Mouse (Mus musculus): ENCODE results near the gene Sertad2. TPM values are rescaled to one million over a fixed set of nuclear protein-coding genes. Genes with fewer than 3 reads are reported as not detected.

Gene Sertad2
- total and polyA plus RNA-seq, 3 experiments = 9.2 to 30.8 (median 22.2) TPM

DNA sequence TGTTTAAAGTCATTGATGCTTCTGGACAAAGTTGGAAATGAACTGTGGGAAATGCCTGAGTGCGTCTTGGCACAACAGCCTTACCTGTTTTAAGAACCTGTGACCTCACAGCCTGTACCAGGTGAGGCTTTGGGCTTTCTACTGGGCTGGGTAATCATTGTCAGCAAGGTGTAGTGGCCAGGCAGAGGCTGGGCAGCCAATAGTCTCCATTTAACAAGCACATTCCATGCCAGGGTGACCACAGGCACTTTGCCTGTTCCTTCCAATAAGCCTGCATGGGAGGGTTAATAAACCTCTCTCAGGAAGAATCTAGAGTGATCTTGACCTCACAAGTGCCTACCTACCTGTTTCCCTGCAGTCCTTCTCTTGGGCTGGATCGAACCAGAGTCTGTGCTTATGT, 21.7 kb upstream of the Sertad2 start:
- peaks cover 8% of the 10 kb centered on the region; the same call in 1 of the 2 replicates for H3K27me3 ChIP-seq (ENCODE audit: insufficient read depth, low read length)
- ATAC-seq (ENCODE audit: extremely low read depth, insufficient number of reproducible peaks, low FRiP score, poor library complexity, severe bottlenecking) (no peak), DNase-seq (ENCODE audit: low spot score) (no peak)
- no peak for TF ChIP-seq GATA1 (IDR thresholded peaks at IDR 0.05; ENCODE audit: borderline replicate concordance, low read length)
- no peak for TF ChIP-seq GATA2 (IDR thresholded peaks at IDR 0.05; ENCODE audit: borderline replicate concordance, low read depth, low read length)
- no peak for TF ChIP-seq CTCF (IDR thresholded peaks at IDR 0.05; ENCODE audit: low read depth, low read length)
- TF ChIP-seq TAL1 (conservative IDR thresholded peaks at IDR 0.05; ENCODE audit: low read depth, low read length) = no peak
- TF ChIP-seq POLR2AphosphoS5 (IDR thresholded peaks at IDR 0.05; ENCODE audit: insufficient replicate concordance, low read depth, low read length) = no peak
- no peak overlapping the region for H3K4me3 ChIP-seq (ENCODE audit: low read depth, low read length)
- no peaks in the 10 kb centered on the region for H3K4me1 ChIP-seq (ENCODE audit: insufficient read depth, low read depth, low read length)
- no peaks in the 10 kb centered on the region for H3K9me3 ChIP-seq (replicated peaks)
- H3K36me3 ChIP-seq (replicated peaks) = no peaks in the 10 kb centered on the region

DNA sequence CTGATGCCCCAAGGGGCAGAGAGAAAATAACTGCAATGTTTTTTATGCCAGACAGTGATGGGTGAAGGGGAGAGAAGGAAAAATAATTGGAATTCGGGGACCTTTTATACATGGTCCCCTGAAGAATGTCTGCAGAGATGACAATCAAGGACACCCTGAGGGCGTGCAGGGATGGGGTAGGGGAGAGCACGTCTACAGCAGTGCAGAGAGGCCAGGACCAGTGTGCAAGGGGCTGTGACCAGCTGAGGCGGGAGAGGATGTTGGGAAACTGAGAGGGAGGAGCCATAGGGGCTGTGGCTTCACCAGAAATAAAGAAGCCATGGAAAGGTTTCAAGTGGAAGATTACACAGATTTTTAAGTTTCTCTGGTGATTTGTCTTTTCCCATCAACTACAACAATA, 20.3 kb upstream of the Sertad2 start:
- ATAC-seq (ENCODE audit: extremely low read depth, insufficient number of reproducible peaks, low FRiP score, poor library complexity, severe bottlenecking) = no peak
- no peaks in the 10 kb centered on the region for H3K9me3 ChIP-seq (replicated peaks)
- peaks cover 11% of the 10 kb centered on the region for H3K27me3 ChIP-seq (ENCODE audit: insufficient read depth, low read length)
- TF ChIP-seq GATA2 (IDR thresholded peaks at IDR 0.05; ENCODE audit: borderline replicate concordance, low read depth, low read length) (no peak), GATA1 (IDR thresholded peaks at IDR 0.05; ENCODE audit: borderline replicate concordance, low read length) (no peak), POLR2AphosphoS5 (IDR thresholded peaks at IDR 0.05; ENCODE audit: insufficient replicate concordance, low read depth, low read length) (no peak), CTCF (IDR thresholded peaks at IDR 0.05; ENCODE audit: low read depth, low read length) (no peak)
- DNase-seq (ENCODE audit: low spot score) = no peak
- H3K4me3 ChIP-seq (ENCODE audit: low read depth, low read length) = no peak overlapping the region
- H3K4me1 ChIP-seq (ENCODE audit: insufficient read depth, low read depth, low read length) = no peaks in the 10 kb centered on the region
- H3K36me3 ChIP-seq (replicated peaks) = no peaks in the 10 kb centered on the region

DNA sequence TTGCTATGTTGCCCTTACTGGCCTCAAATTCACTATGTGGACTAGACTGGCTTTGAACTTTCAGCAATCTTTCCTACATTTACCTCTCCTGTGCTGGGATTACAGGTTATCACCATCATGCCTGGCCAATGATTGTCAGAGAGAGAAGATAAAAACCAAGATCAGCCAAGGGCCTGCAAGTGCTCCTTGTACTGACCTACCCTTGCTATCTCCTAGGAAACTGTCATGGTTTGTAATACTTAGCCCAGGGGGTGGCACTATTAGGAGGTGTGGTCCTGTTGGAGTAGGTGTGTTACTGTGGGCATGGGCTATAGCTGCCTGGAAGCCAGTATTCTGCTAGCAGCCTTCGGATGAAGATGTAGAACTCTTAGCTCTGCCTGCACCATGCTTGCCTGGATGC, 18.6 kb upstream of the Sertad2 start:
- H3K9me3 ChIP-seq (replicated peaks) = no peaks in the 10 kb centered on the region
- DNase-seq (ENCODE audit: low spot score) (no peak), ATAC-seq (ENCODE audit: extremely low read depth, insufficient number of reproducible peaks, low FRiP score, poor library complexity, severe bottlenecking) (no peak)
- no peaks in the 10 kb centered on the region for H3K4me1 ChIP-seq (ENCODE audit: insufficient read depth, low read depth, low read length)
- no peak overlapping the region for H3K4me3 ChIP-seq (ENCODE audit: low read depth, low read length)
- no peaks in the 10 kb centered on the region for H3K36me3 ChIP-seq (replicated peaks)
- H3K27me3 ChIP-seq (ENCODE audit: insufficient read depth, low read length) = peaks cover 16% of the 10 kb centered on the region
- no peak for TF ChIP-seq GATA2 (IDR thresholded peaks at IDR 0.05; ENCODE audit: borderline replicate concordance, low read depth, low read length)
- TF ChIP-seq CTCF (IDR thresholded peaks at IDR 0.05; ENCODE audit: low read depth, low read length) = no peak
- no peak for TF ChIP-seq GATA1 (IDR thresholded peaks at IDR 0.05; ENCODE audit: borderline replicate concordance, low read length)
- TF ChIP-seq POLR2AphosphoS5 (IDR thresholded peaks at IDR 0.05; ENCODE audit: insufficient replicate concordance, low read depth, low read length) = no peak
- TF ChIP-seq TAL1 (conservative IDR thresholded peaks at IDR 0.05; ENCODE audit: low read depth, low read length) = no peak

DNA sequence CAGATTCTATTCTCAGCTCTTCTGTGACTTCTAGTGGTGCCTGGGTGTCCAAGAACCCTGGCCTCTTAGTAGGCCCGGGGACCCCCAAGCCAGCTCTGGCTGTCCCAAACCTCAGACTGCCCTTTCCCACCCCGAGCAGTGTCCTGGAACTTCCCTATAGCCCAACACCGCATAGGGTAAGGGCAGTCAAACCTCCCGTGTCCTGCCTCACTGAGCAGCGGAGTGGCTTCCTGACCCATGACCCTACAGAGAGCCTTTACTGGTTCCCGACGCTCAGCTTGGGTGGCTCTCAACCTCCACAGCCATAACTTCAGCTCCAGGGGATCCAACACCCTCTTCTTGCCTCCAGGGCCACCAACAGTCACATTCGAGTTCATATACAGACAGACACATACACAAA, 17.1 kb upstream of the Sertad2 start:
- H3K4me3 ChIP-seq (ENCODE audit: low read depth, low read length) = no peak overlapping the region
- ATAC-seq (ENCODE audit: extremely low read depth, insufficient number of reproducible peaks, low FRiP score, poor library complexity, severe bottlenecking) (no peak), DNase-seq (ENCODE audit: low spot score) (no peak)
- TF ChIP-seq TAL1 (conservative IDR thresholded peaks at IDR 0.05; ENCODE audit: low read depth, low read length) (no peak), GATA2 (IDR thresholded peaks at IDR 0.05; ENCODE audit: borderline replicate concordance, low read depth, low read length) (no peak), POLR2AphosphoS5 (IDR thresholded peaks at IDR 0.05; ENCODE audit: insufficient replicate concordance, low read depth, low read length) (no peak), GATA1 (IDR thresholded peaks at IDR 0.05; ENCODE audit: borderline replicate concordance, low read length) (no peak), CTCF (IDR thresholded peaks at IDR 0.05; ENCODE audit: low read depth, low read length) (no peak)
- no peaks in the 10 kb centered on the region for H3K36me3 ChIP-seq (replicated peaks)
- H3K27me3 ChIP-seq (ENCODE audit: insufficient read depth, low read length) = peaks cover 16% of the 10 kb centered on the region
- no peaks in the 10 kb centered on the region for H3K4me1 ChIP-seq (ENCODE audit: insufficient read depth, low read depth, low read length)
- H3K9me3 ChIP-seq (replicated peaks) = no peaks in the 10 kb centered on the region

DNA sequence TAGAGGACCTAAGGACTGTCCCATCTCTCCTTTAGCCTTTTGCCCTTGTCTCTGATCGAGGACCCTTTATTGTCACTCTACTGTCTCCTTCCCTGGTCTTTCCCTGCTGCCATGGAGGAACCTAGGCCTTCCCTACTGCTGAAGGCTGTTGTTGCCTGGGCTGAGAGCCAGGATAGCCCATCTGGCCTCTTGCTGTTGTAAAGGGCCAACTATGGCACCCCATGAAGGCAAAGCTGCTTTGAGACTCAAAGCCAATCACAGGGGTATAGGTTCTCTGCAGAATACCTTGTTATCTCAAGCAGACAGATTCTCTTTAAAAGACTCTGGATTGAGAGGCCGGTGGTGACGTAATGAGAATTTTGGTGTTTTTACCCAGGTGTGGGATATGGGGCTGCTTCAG, 15.2 kb upstream of the Sertad2 start:
- Histone ChIP-seq H3K27me3 (ENCODE audit: insufficient read depth, low read length) (peaks cover 9% of the 10 kb centered on the region), H3K36me3 (replicated peaks) (no peaks in the 10 kb centered on the region), H3K9me3 (replicated peaks) (no peaks in the 10 kb centered on the region), H3K4me3 (ENCODE audit: low read depth, low read length) (no peak overlapping the region), H3K4me1 (ENCODE audit: insufficient read depth, low read depth, low read length) (peaks cover 12% of the 10 kb centered on the region)
- DNase-seq (ENCODE audit: low spot score) (no peak), ATAC-seq (ENCODE audit: extremely low read depth, insufficient number of reproducible peaks, low FRiP score, poor library complexity, severe bottlenecking) (no peak)
- no peak for TF ChIP-seq TAL1 (conservative IDR thresholded peaks at IDR 0.05; ENCODE audit: low read depth, low read length)

DNA sequence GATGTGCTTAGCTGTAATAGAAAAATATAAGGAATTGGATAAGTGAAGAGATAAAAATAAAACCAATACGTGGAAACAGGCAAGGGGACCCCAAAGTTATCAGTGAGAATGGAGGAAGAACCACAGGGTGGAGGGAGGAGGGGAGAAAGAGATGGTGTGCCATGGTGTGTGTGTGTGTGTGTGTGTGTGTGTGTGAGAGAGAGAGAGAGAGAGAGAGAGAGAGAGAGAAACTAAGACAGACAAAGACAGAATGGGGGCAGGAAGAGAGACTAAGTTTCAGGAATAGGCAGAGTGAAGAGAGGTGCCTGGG, 11.4 kb upstream of the Sertad2 start:
- peaks cover 15% of the 10 kb centered on the region for H3K4me1 ChIP-seq (ENCODE audit: insufficient read depth, low read depth, low read length)
- H3K27me3 ChIP-seq (ENCODE audit: insufficient read depth, low read length) = peaks cover 9% of the 10 kb centered on the region
- no peak for DNase-seq (ENCODE audit: low spot score)
- TF ChIP-seq TAL1 (conservative IDR thresholded peaks at IDR 0.05; ENCODE audit: low read depth, low read length) (no peak), POLR2AphosphoS5 (IDR thresholded peaks at IDR 0.05; ENCODE audit: insufficient replicate concordance, low read depth, low read length) (no peak), GATA1 (IDR thresholded peaks at IDR 0.05; ENCODE audit: borderline replicate concordance, low read length) (no peak), CTCF (IDR thresholded peaks at IDR 0.05; ENCODE audit: low read depth, low read length) (no peak), GATA2 (IDR thresholded peaks at IDR 0.05; ENCODE audit: borderline replicate concordance, low read depth, low read length) (no peak)
- no peaks in the 10 kb centered on the region for H3K36me3 ChIP-seq (replicated peaks)
- H3K9me3 ChIP-seq (replicated peaks) = no peaks in the 10 kb centered on the region
- peak overlapping the region; percentile 70; the same call in 1 of the 2 replicates for H3K4me3 ChIP-seq (ENCODE audit: low read depth, low read length)
- no peak for ATAC-seq (ENCODE audit: extremely low read depth, insufficient number of reproducible peaks, low FRiP score, poor library complexity, severe bottlenecking)
